Mouse (Mus musculus) megakaryocyte, embryonic 14.5 days (primary cell): Measurements from ENCODE around the gene Usp15.

Source experiments
- FLI1 ChIP-seq: IDR thresholded peaks from 2 replicates; pipeline ENCODE4 v1.6.1; 2012; ENCODE audit warnings: low read length, inconsistent platforms, mixed read lengths
- GATA1 ChIP-seq: IDR thresholded peaks from 3 replicates; pipeline ENCODE4 v1.6.1; 2012; ENCODE audit warnings: mixed read lengths, low read length, inconsistent platforms, borderline replicate concordance

DNA sequence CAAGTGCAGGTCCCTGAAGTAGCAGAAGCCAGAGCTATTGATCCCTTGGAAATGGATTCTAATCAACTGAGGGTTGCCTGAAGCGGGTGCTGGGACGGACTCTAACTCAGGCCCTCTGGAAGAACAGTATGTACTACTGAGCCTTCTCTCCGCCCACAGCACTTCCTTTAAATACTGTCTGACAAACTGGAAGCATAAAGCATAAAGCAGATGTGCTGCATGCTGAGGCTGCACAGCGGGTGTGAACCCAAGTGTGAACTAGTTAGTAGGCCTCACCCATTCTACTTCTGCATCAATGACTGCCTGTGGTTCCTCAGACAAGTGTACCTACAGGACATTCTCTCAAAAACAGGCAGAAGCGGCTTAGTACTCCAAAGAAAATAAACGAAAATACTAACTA lies 41.0 kb downstream of the Usp15 start:
- no peak for TF ChIP-seq GATA1
- no peak for TF ChIP-seq FLI1
